Mouse (Mus musculus): ENCODE data around the gene Cd8a.

Cd8a gene

DNA sequence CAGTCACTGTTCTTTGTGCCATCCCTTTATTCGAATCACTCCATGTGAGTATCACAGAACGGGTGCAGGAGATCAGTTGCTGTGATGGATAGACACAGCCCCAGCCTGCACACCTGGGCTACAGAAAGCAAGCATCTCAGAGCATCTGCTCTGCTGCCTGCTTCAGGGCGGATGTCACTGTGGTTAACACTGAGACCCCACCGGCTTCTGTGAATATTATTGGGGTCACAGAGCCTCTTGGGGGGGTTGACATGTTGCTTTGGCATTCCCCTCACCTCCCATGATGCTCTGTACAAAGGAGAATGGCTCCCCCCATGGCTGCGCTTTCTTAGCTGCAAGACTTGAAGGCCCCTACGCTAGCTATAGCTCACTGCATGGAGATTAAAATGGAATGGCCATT lies 3.8 kb upstream of the Cd8a start:
- DNase-seq (ENCODE audit: low spot score in 2 of 2) = no peak

DNA sequence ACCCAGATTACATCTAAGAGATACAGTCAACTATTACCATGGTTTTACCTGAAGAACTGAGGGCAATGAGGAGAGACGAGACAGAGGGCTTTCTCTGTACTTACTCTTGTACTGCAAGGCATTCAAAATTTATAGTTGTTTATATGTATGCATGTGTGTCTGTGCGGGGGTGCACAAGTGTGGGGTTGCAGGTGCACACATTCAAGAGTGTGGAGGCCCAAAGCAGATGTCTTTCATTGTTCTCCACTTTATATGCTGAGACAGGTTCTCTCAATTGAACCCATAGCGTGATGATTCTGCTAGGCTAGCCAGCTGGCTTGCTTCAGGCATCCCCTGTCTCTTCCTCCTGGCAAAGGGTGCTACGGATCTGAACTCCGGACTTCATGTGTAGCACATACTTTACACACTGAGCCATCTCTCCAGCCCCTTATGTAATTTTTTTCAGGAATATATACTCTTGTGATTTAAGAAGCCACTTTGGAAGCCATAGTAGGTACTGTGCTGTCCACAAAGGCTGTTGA lies 2.1 kb upstream of the Cd8a start:
- no peak for DNase-seq (ENCODE audit: low spot score in 2 of 2)

DNA sequence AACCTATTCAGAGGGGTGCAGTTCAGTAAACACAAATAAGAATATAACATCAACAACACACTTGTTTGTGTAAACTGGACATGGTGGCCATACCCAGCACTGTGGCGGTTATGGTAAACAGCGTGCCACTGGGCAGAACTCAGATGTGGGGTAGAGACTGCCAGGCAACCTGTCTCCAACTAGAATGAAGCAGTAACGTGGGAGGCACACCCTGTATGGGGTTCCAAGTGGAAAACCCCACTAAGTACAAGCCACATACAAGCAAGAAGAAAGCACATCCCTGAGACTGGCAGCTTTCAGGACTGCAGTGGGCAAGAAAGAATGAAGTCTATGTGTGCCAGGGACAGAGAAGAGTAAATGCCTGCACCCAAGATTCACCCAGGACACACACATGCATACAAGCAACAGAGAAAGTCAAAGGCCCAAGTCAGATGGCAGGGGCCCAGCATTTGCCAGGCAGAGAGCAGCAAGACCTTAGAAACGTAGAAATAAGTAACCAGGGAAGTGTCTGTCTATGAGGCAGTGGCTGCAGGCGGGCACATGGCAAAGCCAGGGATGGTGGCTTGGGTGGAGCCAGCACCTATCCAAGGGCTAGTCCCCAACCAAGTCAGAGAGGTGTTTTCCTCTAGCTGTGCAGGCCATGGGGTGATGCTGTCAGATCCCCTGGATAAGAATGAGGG lies 1.0 kb upstream of the Cd8a start:
- no peak for DNase-seq (ENCODE audit: low spot score in 2 of 2)

- no peak for DNase-seq (ENCODE audit: low spot score in 2 of 2)
Measured at GRCm38 (mm10) chr6:71374311-71374829, 1.1 kb downstream of the Cd8a start.

GRCm38 (mm10) chr6:71374921-71375320 lies 1.7 kb downstream of the Cd8a start:
- DNase-seq (ENCODE audit: low spot score in 2 of 2) = no peak

DNA sequence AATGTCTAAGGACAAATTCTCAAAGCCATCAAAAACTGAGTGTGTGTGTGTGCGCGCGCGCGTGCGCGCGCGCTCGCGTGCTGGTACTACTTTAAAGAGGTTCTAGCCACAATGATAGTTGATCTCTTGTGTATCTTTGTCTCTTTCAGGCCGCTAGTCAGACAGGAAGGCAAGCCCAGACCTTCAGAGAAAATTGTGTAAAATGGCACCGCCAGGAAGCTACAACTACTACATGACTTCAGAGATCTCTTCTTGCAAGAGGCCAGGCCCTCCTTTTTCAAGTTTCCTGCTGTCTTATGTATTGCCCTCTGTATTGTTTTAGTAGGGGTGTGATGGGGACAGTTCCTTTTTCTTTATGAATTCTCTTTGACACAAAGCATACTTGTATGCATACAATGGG lies 3.5 kb downstream of the Cd8a start:
- DNase-seq (ENCODE audit: low spot score in 2 of 2) = no peak

- DNase-seq (ENCODE audit: low spot score in 2 of 2) = no peak
Measured at GRCm38 (mm10) chr6:71381654-71382053, 8.4 kb downstream of the Cd8a start.

DNA sequence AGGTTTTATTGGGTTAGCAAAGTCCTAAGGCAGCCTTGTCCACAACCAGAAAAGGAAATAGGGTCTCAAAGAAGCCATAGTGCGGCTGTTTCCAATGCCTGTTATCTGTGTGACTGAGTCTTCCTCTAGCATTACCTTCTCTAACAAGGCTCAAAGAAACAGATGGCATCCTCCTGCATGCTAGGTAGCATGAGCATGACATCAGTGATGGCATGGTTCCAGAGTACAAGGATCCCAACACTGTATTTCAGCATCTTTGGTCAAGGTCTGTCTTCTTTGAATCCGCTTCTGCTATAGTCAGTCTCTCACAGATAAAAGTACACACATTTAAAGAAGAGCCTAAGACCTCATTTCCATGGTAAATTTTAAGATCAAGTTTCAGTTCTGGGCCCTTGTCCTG lies 17.3 kb downstream of the Cd8a start:
- DNase-seq (ENCODE audit: low spot score in 2 of 2) = no peak

DNA sequence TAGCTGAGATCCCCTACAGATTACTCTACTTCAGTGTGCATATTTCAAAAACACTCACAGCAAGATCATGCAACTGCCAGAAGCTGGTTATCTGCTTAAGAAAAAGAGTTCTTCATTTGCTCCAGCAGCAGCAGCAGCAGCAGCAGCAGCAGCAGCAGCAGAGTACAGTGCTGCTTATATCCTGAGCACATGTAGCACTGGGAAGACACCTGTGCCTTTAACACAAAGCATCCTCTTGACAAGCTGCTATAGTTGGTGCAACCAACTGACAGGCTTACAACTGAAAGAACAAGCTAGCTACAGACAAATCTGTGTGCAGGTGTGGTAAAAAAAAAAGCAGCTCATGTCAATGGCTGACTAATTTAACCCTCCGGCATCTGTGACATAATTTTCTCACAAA lies 22.8 kb downstream of the Cd8a start:
- DNase-seq (ENCODE audit: low spot score in 2 of 2) = no peak

GRCm38 (mm10) chr6:71396761-71397160 lies 23.5 kb downstream of the Cd8a start:
- no peak for DNase-seq (ENCODE audit: low spot score in 2 of 2)

GRCm38 (mm10) chr6:71398829-71399609 lies 25.8 kb downstream of the Cd8a start:
- no peak for DNase-seq (ENCODE audit: low spot score in 2 of 2)

- no peak for DNase-seq (ENCODE audit: low spot score in 2 of 2)
Measured at GRCm38 (mm10) chr6:71414624-71415023, 41.4 kb downstream of the Cd8a start.

DNA sequence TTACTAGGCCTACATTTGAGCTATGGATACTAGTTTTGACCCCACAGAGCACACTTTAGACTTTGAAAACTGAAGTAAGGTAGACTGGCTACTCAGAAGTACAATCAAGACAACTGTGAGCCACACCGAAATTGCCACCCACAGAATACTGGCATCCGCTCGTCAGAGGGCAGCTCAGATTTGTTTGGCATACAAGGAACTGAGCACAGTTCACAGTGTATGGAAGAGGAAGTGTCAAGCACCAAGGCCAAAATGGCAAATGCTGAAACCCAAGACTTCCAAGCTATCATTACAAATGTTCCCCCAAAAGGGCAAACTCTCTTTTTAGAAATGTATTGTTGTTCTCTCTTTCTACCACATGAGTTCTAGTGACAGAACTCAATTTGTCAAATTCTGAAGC lies 42.2 kb downstream of the Cd8a start:
- DNase-seq (ENCODE audit: low spot score in 2 of 2) = no peak

- DNase-seq (ENCODE audit: low spot score in 2 of 2) = peak in 1 of 2 experiments; percentile 22
Measured at GRCm38 (mm10) chr6:71418874-71419273, 45.6 kb downstream of the Cd8a start.

GRCm38 (mm10) chr6:71420848-71421247 lies 47.6 kb downstream of the Cd8a start:
- no peak for DNase-seq (ENCODE audit: low spot score in 2 of 2)

DNA sequence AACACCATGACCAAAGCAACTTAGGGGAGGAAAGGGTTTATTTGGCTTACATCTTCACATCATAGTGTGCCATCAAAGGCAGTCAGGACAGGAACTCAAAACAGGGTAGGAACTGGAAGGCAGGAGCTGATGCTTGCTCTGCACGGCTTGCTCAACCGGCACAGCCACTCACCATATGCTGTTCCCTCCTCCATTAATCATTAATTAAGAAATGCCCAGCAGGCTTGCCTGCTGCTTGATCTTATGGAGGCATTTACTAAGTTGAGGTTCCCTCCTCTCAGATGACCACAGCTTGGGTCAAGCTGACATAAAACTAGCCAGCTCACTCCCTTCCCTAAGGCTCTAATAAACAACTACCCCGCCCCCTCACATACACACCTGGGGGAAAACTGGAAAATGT lies 48.9 kb downstream of the Cd8a start:
- no peak for DNase-seq (ENCODE audit: low spot score in 2 of 2)

GRCm38 (mm10) chr6:71423116-71423515 lies 49.9 kb downstream of the Cd8a start:
- DNase-seq (ENCODE audit: low spot score in 2 of 2) = no peak

GRCm38 (mm10) chr6:71425681-71426080 lies 52.5 kb downstream of the Cd8a start:
- no peak for DNase-seq (ENCODE audit: low spot score in 2 of 2)

DNA sequence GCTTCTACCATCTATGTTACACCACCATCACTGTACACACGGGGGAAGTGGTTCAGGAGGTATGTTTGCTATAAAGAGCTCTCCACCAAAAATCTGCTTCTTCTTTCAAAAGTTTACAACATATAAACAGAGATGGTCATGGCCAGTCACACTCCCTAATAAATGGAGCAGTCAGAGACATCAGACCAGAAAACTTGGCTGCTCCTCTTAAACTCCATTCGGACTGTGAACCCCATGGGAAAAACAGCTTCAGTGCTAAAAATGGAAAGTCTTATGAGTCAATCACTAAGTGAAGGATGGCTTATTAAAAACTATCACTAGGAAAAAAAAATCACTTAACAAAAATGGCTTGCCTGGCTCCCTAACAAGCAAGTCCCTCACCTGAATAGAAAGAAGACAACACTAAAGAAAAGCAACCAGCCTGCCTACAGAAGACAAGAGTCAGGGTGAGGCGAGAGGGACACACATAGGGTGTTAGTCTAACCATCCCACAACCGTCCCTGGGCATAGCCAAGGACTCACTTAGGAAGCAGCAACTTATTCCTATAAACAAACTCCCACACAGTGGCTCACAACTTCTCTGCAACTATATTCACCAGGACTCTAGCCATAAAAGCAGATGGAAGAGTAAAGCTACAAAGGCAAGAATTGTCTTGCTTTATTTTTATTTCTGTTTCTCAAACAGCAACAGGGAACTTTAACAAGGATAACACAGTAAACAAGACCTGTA lies 54.9 kb downstream of the Cd8a start:
- no peak for DNase-seq (ENCODE audit: low spot score in 2 of 2)

Measured in urinary bladder, adult 18-20 months (tissue).